Mouse (Mus musculus) heart, adult 9 months (tissue): ENCODE results near the gene Ppfibp1.
"Not testable (repeated sequence)": the region's sequence is repeated elsewhere in the genome, so short reads cannot be mapped to it uniquely, and the experiment has no call there.

Experiments used
- DNase-seq, 2 experiments: peaks; one replicate each; pipeline ENCODE4 v3.0.0; 2022; ENCODE audit warnings: low spot score in 2 of 2

Gene Ppfibp1

DNA sequence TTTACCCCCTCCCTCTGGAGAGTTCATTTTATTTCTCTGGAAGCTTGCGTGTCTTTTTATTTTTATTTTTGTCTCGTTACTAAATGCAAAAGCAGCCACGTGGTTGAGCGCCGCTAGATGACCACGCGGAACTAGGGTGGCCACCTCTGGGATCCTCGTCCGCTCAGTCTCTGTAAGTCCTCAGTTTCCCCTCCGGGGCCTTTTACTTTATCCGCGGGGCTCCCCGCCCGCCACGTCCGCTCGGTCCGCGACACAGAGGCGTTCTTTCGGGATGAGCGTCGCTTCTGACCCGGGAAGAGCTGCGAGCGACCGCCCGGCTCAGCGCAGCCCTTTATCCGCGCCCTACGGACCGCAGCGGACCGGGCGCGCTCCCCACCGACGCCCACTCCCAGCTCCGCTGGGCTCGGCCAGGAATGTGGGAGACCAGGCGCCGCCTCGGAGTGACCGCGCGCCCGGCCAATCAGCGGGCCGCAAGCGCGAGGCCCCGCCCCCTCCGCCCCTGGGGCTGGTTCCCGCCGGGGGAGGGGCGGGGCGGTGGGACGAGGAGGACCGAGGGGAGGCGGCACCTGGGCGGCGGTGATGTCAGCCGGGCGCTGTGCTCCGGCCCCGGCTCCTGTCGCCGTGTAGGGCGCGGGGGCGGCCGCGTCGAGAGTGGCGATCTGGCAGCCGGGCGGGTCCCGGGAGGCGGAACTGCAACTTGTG is at the start of gene Ppfibp1:
Gene Ppfibp1 (plus strand): TSS at position 530 of the 702 bp plus-strand sequence.
- DNase-seq = peak; percentile 93 to 95

DNA sequence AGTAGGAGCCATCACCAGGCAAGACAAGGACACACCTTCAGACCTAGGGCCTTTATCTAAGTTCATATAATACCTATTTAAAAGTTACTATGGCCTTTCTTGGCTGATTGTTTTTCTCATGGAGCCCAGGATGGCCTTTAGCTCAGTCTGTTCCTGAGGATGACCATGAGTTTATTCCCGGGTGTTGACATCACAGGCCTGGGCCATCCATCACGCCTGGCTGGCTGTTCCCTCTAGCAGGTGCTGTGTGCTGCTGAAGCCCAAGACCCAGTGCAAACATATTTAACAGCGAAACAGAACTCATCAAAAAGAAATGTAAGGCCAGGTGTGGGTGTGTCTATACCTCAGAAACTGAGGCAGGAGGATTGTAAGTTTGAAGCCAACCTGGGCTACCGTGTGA is 49.4 kb upstream of the Ppfibp1 start:
- no peak for DNase-seq

DNA sequence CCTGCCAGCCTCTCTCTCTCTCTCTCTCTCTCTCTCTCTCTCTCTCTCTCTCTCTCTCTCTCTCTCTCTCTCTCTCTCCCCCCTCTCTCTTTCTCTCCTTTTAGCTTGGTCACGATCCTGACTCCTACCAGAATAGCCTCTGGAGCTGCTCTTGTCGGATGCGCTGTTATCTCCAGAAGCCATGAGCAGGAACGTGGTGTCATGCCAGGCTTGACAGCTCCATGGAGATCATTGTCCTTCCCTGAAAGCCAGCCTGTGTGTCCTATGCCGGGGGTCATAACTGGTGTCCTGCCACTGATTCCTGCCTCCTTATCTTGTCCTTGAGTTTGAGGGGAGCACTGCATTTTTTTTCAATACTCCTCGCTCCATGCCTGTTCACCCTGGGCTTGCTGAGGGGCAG is 43.4 kb upstream of the Ppfibp1 start:
- DNase-seq = peak; percentile 22 to 49

DNA sequence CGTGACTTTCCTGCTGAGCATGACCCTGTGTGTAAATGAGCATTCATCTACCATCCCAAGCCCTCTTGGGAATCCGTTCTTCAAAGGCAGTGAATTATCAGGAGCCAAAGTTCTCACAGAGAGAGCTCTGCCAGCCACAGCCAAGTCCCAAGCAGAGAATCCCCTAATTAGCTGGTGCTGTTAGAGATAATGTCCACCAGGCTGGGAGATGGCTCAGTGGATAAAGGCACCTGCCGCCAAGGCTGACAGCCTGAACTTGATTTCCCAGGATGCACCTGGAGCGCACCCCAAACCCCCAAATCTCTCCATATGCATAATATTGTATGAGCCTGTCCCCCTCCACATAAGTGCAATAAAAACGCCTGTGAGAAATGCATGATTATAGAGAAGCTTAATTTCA is 42.9 kb upstream of the Ppfibp1 start:
- DNase-seq = no peak

DNA sequence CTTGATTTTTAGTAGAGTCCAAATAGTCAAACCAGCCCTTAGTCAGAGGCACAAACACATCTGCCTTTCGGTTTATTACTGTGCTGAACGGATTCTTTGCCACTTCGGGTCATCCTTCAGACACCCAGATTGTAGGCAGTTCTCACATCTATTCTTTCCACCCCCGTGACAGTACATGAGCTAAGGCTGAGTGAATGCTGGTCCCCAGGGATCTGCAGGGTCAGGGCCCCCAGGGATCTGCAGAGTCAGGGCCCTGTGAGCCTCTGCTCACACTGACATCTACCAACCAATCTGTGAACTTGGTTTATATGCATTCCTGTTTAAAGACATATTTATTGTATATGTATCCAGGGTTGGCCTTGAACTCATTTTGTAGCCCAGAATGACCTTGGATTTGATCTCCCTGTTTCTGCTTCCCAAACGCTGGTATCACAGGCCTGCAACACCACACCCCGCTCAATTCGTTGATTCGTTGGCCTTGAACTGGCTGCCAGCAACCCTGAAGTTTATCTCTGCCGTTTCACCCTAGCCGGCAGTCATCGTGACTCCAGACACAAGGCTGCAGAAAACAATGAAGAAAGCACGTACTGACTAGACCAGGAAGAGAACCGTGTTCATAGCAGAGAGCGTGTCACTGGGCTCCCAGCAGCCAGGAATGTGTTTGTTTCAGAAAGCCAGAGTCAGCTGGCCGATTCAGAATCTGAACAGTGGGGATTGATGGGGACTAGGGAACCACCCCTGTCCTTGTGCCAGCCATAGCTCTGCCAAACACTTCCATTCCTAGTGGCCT is 42.1 kb upstream of the Ppfibp1 start:
- DNase-seq = peak; percentile 43 to 47

DNA sequence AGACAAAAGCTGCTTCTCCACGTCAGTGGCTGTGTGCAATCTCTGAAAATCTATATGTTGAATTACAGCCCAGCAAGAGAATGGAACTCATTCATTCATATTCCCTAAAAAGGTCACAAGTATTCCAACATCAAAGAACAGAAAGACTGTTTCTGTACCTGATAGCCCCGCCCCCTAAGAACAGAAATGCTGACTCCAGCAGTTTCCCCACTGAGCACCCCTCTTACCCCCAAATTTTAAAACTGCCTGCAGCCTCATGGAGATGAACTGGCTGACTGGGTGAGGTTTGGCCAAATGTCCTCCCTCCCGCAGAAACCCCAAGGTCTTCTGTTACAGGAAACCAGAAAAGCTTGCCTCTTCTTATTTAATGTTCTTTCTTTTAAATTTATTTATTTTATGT is 40.9 kb upstream of the Ppfibp1 start:
- no peak for DNase-seq

DNA sequence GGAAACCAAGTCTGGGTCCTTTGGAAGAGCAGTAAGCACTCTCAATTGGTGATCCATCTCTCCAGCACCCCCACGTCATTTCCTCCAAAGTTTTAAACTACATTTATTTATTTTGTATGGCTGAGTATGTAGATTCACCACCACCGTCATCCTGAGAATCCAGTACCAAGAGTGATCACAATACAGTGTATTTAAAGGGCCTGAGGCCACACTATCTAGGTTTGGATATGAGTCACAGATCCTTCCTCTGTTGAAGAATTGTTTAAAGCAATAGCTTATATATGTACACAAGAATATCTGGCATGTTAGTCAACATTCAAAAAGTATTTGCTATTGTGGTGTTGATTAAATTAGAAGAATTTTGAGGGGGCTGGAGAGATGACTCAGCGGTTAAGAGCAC is 40.0 kb upstream of the Ppfibp1 start:
- no peak for DNase-seq

DNA sequence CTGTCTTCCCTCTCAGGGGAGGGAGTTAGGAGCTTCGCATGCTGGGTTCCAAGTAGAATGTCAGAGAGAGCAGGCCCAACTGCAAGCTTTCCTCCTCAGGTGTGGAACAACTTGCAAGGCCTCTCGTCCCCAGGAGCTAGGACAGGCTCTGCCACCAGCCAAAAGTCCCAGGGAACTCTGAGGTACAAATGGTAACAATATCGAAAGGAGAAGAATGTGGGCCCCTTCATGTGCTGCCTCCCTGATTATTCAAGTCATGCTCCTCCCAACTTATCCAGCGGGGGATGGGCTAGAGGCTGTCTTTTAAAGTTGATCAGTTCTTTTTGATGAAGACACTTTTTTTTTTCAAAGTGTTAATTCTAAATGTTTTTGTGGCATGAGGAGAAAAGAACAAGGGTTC is 38.2 kb upstream of the Ppfibp1 start, which contains the start of gene Smco2:
Gene Smco2 (plus strand): TSS at position 55 of the 400 bp plus-strand sequence.
- no peak for DNase-seq

DNA sequence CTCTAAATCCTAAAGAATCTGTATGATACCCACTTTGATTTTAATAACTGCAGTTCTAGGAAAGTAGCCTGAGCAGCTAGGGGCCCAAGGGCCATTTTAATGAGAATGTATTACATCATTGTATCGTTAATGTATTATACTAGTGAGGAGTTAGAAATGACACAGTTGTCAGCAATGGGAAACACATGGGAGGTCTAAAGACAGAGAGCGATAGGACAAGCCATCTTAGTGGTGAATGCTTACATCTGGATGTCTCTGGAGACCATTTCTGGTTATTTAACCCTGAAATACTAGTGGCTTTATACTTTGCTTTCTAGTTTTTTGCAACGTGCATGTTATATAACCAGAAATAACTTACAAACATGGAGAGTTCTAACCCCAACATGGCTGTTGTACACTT is 36.4 kb upstream of the Ppfibp1 start:
- DNase-seq = no peak

DNA sequence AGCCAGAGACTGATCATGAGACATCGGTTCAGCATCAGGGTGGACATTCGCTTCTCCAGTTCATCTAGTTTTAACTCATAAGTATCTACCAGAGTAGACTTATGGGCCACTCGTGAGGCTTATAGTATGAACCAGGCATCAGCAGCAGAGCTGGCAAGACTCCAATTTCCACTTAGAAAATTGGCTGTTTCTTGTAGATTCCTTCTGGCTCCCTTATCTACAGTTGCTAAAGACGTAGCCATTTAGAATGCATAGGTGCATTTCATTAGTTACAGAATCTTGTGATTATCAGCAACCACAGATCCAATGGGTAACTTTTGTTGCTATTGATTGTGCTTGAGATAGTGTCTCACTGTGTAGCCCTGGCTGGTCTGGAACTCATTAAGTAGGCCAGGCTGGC is 35.5 kb upstream of the Ppfibp1 start:
- no peak for DNase-seq

DNA sequence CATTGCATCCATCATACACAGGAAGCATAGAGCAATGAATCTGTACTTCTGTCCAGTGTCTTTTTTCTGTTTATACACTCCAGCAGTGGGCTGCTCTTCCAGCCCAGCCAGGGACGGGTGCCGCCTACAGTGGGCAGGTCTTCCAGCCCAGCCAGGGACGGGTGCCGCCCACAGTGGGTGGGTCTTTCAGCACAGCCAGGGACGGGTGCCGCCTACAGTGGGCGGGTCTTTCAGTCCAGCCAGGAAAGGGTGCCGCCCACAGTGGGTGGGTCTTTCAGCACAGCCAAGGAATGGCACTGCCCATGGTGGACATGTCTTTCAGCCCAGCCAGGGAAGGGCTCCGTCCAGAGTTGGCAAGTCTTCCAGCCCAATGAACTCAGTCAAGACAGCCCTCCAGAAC is 33.1 kb upstream of the Ppfibp1 start:
- no peak for DNase-seq

DNA sequence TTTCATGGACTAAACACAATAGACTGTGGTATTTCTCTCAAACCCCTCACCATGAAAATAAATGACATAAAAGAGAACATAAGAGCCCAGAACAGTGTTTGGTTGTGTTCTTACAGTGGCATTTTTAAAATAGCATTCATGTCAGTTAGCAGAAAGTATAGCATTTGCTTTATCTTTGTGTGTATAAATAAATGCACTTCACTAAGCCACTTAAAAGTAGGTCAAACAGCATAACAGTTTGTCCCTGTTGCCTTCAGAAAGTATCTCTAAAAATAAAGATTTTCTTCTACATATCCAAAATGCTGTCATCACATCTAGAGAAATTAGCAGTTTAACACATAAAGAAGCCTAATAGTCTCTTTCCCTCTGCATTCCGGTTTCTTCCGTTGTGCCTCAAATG is 30.9 kb upstream of the Ppfibp1 start:
- DNase-seq = no peak

DNA sequence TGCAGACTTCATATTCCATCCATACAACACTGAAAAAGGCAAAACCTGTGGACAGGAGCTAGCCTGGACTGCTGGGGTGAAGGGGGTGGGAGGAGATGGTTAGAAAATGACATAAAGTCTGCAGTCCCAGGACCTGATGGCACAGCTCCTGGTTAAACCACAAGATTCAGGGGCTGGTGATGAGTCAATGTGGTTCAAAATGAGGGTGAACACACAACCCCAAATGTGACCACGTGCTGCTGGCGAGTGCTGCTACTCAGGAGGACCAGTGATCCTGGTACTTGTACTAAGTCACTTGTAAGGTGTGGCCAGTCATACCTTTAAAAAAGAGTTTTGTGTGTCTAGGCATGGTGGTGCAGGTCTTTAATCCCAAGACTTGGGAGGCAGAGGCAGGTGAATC is 25.1 kb upstream of the Ppfibp1 start:
- no peak for DNase-seq

DNA sequence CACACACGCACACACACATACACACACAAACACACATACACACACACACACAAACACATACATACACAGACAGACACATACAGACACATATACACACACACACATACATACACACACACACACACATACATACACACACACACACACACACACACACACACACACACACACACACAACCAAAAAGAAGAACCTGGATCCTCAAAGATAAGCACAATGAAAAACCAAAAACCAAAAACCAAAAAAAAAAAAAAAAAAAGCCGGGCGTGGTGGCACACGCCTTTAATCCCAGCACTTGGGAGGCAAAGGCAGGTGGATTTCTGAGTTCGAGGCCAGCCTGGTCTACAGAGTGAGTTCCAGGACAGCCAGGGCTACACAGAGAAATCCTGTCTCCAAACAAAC is 23.9 kb upstream of the Ppfibp1 start:
- DNase-seq = not testable (repeated sequence)

DNA sequence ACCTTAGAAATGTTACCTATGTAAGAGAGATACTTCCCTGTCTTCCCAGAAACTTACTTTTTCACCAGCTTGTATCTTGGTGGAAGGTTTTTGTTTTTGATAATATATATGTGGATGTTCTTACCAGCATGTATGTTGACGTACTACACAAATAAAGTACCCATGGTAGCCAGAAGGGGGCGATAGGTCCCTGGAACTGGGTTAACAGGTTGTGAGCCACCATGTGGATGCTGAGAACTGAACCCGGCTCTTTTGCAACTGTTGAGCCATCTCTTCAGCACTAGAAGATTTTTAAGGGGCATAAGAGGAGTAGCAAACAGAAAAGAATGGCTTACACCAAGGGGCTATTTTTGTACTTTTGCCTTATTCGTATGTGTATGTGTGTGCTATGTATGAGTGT is 22.6 kb upstream of the Ppfibp1 start:
- no peak for DNase-seq

DNA sequence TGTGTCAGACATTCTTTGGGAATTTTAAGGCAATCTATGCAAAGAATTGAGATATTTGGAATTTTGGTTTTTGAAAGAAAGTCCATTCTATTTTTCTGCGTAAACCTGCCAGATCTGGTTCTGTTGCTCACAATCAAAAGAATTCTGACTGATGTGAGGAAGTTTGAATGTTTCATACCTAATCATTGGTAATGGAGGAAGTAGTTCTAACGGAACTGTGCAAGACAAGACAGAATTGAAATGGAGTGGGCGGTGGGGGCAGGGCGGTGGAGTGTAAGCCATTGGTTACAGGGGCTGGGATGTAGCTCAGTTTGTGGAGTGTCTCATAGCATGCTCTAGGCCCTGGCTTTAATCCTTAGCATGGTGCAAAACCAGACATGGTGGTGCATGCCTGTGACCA is 16.3 kb upstream of the Ppfibp1 start:
- DNase-seq = no peak

DNA sequence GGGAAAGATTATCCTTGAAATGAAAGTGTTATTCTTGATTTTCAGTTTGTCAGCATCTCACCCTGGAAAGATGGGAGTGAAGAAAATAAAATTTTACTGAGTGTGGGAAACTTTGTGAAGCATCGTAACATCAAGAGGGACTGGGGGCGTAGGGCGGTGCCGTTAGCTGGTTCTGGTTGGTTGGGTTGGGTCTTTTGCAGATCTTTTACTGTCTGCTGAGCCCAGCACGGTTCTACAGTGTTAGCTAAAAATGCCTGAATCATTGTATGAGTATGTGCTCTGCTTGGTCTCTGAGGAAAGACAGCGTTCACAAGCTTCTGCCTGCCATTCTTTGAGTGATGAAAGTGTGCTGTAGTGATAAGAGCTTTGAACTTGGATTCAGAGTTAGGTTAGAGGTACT is 13.9 kb upstream of the Ppfibp1 start:
- no peak for DNase-seq

DNA sequence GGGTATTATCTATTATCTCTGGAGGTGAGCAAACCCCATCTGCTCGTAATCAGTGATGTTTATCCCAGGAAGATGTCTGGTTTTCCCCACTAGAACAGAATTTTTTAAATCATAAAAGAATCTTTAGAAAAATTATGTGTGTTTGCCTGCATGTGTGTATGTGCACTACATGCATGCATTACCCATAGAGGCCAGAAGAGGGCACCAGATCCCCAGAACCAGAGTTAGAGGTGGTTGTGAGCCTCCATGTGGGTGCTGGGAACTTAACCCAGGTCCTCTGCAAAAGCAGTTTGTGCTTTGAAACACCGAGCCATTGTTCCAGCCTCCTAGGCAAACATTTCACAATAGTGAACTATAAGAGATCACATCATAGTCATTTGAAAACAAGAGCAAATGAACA is 11.5 kb upstream of the Ppfibp1 start:
- no peak for DNase-seq

DNA sequence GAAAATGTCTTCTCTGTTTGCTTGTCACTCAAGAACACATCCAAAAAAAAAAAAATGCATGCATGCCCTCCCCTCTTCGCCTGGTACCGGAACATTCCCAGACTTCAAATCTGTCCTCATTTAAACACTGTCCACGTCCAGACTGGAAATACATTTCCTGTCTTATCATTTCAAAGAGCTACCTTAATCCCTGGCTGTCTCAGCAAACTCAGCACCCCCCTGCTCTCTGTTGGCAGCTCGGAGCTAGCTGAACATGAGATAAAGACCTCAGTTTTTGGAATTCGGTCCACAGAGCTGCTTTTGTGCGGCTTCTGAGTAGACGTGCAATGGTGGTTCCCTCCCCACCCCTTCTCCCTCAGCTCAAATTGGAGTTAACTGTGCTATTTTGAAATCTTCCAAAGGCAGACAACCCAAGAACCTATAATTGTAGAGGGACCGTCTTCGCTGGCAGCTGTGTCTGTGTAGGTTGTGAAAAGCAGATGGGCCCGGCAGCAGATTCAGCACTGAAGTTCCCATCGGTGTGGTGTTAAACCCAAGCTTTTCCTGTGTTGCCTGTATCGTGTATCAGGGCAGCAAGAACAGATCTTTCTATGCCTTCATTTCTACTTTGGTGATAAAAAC is 10.8 kb upstream of the Ppfibp1 start:
- no peak for DNase-seq

DNA sequence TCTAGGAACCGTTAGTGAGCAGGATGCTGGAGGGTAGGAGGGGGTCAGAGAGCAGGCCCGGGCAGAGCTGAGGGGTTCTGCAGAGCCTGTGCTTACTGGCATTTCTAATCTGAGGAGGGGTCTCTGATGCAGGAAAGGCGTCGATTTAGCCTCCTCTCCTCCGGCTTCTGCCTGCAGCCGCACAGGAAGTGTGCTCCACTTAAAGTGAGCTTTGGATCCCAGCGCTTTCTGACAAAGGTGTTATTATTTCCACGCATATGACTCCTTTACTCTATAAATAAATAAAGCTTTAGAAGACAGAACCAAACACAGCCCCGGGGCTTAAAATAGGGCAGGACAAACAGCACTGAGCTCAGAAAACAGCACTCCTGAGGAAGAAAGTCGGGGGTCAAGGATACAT is 9.4 kb upstream of the Ppfibp1 start:
- no peak for DNase-seq

DNA sequence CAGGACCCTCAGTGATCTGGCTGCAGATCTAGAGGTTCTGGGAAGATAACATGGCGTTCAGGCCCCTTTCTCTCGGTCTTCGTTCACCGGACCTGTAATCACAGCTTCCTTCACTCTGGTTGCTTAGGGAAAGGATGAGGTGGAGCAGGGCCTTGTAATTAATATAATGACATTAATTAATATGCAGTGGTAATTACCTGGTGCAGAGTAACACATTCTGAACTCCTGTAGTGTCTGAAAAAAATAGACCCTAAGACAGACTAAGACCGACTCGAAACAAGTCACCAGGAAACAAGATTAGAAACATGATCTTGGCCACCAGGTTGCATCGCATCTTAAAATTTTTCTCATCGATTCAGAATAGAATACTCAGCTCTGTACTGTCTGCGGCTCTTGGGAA is 8.4 kb upstream of the Ppfibp1 start:
- DNase-seq = no peak

DNA sequence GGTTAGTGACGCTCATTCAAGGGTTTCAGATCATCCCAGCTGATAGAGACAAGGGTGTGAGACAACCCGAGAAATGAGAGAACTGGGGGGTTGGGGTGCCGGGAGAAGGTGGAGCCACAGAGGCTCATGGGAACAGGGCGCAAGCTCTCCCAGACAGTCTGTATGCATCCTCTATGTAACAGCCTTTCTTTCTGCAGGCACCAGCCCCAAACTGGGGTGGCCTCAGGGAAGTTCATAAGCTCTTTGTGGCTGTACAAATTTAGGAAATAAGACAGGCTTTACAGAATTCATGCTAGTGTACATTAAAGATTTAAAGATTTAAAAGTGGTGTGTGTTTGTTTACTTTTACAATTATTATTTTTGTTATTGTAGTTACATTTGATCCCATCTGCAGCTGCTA is 8.0 kb upstream of the Ppfibp1 start:
- DNase-seq = no peak
